Mouse (Mus musculus) kidney, adult 2 months (tissue): Measurements from ENCODE around the gene Tmem243.

ENCODE experiments used
- CTCF ChIP-seq: fragments of 200-500 bp; conservative IDR thresholded peaks from 2 replicates; pipeline ENCODE4 v1.5.1; 2011; ENCODE audit warnings: low read depth, mild to moderate bottlenecking, control low read depth, low read length, moderate library complexity, mixed read lengths; ENCODE audit not compliant: insufficient read depth, insufficient read length
- POLR2A ChIP-seq: fragments of 200-500 bp; IDR thresholded peaks from one replicate; pipeline ENCODE4 v1.6.1; 2011; ENCODE audit warnings: low read depth, low read length, control low read depth

- TF ChIP-seq POLR2A (no peak), CTCF (no peak)
Measured at GRCm38 (mm10) chr5:9073177-9073854, 27.2 kb upstream of the Tmem243 start.
